Mouse (Mus musculus): ENCODE results near the gene Egln1. TPM values are rescaled to one million over a fixed set of nuclear protein-coding genes. Genes with fewer than 3 reads are reported as not detected.

The Egln1 gene
- polyA plus RNA-seq, 1 experiment from 2014 or later, result 17.1 TPM

GRCm38 (mm10) chr8:124923971-124924652, 25.0 kb downstream of the Egln1 start:
- H3K4me3 ChIP-seq (ENCODE audit: low read depth, low read length), result no peak overlapping the region
- H3K36me3 ChIP-seq (ENCODE audit: control insufficient read depth, insufficient read depth, low read length), result 0 out of 2 replicates have a peak, but pooled peaks cover 7% of the 10 kb centered on the region
- H3K4me1 ChIP-seq (ENCODE audit: control insufficient read depth, insufficient read depth, low read length), result no peaks in the 10 kb centered on the region
- no peak overlapping the region for H3K27ac ChIP-seq (replicated peaks; ENCODE audit: low read depth, low read length)
- H3K27me3 ChIP-seq (replicated peaks; ENCODE audit: control insufficient read depth, insufficient read depth, low read length), result no peaks in the 10 kb centered on the region
- DNase-seq (ENCODE audit: low spot score) (peak; percentile 12), ATAC-seq (ENCODE audit: low read depth) (no peak; the same call in 1 of the 2 replicates)
- no peak overlapping the region for H3K4me2 ChIP-seq (ENCODE audit: low read depth, low read length)
- no peaks in the 10 kb centered on the region for H3K9me3 ChIP-seq (ENCODE audit: control insufficient read depth, low read length)
- H3K9ac ChIP-seq (ENCODE audit: low read depth, low read length), result no peak overlapping the region
- WGBS, result 86% methylated on average over 15 of the region's 15 CpGs

GRCm38 (mm10) chr8:124922490-124923089, 26.5 kb downstream of the Egln1 start:
- no peak for ATAC-seq (ENCODE audit: low read depth)
- Histone ChIP-seq H3K9ac (ENCODE audit: low read depth, low read length) (no peak overlapping the region), H3K36me3 (ENCODE audit: control insufficient read depth, insufficient read depth, low read length) (0 out of 2 replicates have a peak, but pooled peaks cover 2% of the 10 kb centered on the region), H3K4me2 (ENCODE audit: low read depth, low read length) (no peak overlapping the region), H3K9me3 (ENCODE audit: control insufficient read depth, low read length) (no peaks in the 10 kb centered on the region), H3K27me3 (replicated peaks; ENCODE audit: control insufficient read depth, insufficient read depth, low read length) (no peaks in the 10 kb centered on the region), H3K27ac (replicated peaks; ENCODE audit: low read depth, low read length) (no peak overlapping the region), H3K4me1 (ENCODE audit: control insufficient read depth, insufficient read depth, low read length) (no peaks in the 10 kb centered on the region), H3K4me3 (ENCODE audit: low read depth, low read length) (no peak overlapping the region)
- no peak for DNase-seq (ENCODE audit: low spot score)
- WGBS, result 80% methylated on average over 11 of the region's 11 CpGs

- H3K9ac ChIP-seq (ENCODE audit: low read depth, low read length), result no peak overlapping the region
- H3K27ac ChIP-seq (replicated peaks; ENCODE audit: low read depth, low read length), result no peak overlapping the region; the same call in 1 of the 2 replicates
- DNase-seq (ENCODE audit: low spot score) (no peak), ATAC-seq (ENCODE audit: low read depth) (no peak)
- no peak overlapping the region for H3K4me2 ChIP-seq (ENCODE audit: low read depth, low read length)
- no peaks in the 10 kb centered on the region for H3K9me3 ChIP-seq (ENCODE audit: control insufficient read depth, low read length)
- no peaks in the 10 kb centered on the region for H3K4me1 ChIP-seq (ENCODE audit: control insufficient read depth, insufficient read depth, low read length)
- H3K27me3 ChIP-seq (replicated peaks; ENCODE audit: control insufficient read depth, insufficient read depth, low read length), result no peaks in the 10 kb centered on the region
- no peak overlapping the region for H3K4me3 ChIP-seq (ENCODE audit: low read depth, low read length)
- H3K36me3 ChIP-seq (ENCODE audit: control insufficient read depth, insufficient read depth, low read length), result no peaks in the 10 kb centered on the region
- 83% methylated on average over 18 of the region's 18 CpGs for WGBS
These were observed 27.5 kb downstream of the Egln1 start for GRCm38 (mm10) chr8:124921369-124922279.

GRCm38 (mm10) chr8:124917741-124918484, 31.2 kb downstream of the Egln1 start:
- no peak overlapping the region for H3K4me3 ChIP-seq (ENCODE audit: low read depth, low read length)
- H3K9ac ChIP-seq (ENCODE audit: low read depth, low read length), result no peak overlapping the region
- H3K9me3 ChIP-seq (ENCODE audit: control insufficient read depth, low read length), result peaks cover 5% of the 10 kb centered on the region; the same call in 1 of the 2 replicates
- 77% methylated on average over 18 of the region's 18 CpGs for WGBS
- no peaks in the 10 kb centered on the region for H3K4me1 ChIP-seq (ENCODE audit: control insufficient read depth, insufficient read depth, low read length)
- H3K36me3 ChIP-seq (ENCODE audit: control insufficient read depth, insufficient read depth, low read length), result peaks cover 33% of the 10 kb centered on the region
- H3K27ac ChIP-seq (replicated peaks; ENCODE audit: low read depth, low read length), result no peak overlapping the region
- ATAC-seq (ENCODE audit: low read depth) (no peak), DNase-seq (ENCODE audit: low spot score) (no peak)
- H3K4me2 ChIP-seq (ENCODE audit: low read depth, low read length), result no peak overlapping the region
- no peaks in the 10 kb centered on the region for H3K27me3 ChIP-seq (replicated peaks; ENCODE audit: control insufficient read depth, insufficient read depth, low read length)

- H3K27ac ChIP-seq (replicated peaks; ENCODE audit: low read depth, low read length), result no peak overlapping the region
- H3K4me2 ChIP-seq (ENCODE audit: low read depth, low read length), result no peak overlapping the region
- no peak overlapping the region for H3K9ac ChIP-seq (ENCODE audit: low read depth, low read length)
- no peaks in the 10 kb centered on the region for H3K27me3 ChIP-seq (replicated peaks; ENCODE audit: control insufficient read depth, insufficient read depth, low read length)
- H3K4me1 ChIP-seq (ENCODE audit: control insufficient read depth, insufficient read depth, low read length), result no peaks in the 10 kb centered on the region
- 97% methylated on average over 5 of the region's 5 CpGs for WGBS
- no peak for ATAC-seq (ENCODE audit: low read depth)
- DNase-seq (ENCODE audit: low spot score), result no peak
- no peak overlapping the region for H3K4me3 ChIP-seq (ENCODE audit: low read depth, low read length)
- peaks cover 69% of the 10 kb centered on the region for H3K36me3 ChIP-seq (ENCODE audit: control insufficient read depth, insufficient read depth, low read length)
- peaks cover 5% of the 10 kb centered on the region; the same call in 1 of the 2 replicates for H3K9me3 ChIP-seq (ENCODE audit: control insufficient read depth, low read length)
These were observed 35.1 kb downstream of the Egln1 start for GRCm38 (mm10) chr8:124914061-124914460.

GRCm38 (mm10) chr8:124911938-124912872, 36.9 kb downstream of the Egln1 start:
- no peak overlapping the region for H3K27ac ChIP-seq (replicated peaks; ENCODE audit: low read depth, low read length)
- H3K4me3 ChIP-seq (ENCODE audit: low read depth, low read length), result no peak overlapping the region
- no peak for ATAC-seq (ENCODE audit: low read depth)
- H3K9ac ChIP-seq (ENCODE audit: low read depth, low read length), result no peak overlapping the region
- no peaks in the 10 kb centered on the region for H3K4me1 ChIP-seq (ENCODE audit: control insufficient read depth, insufficient read depth, low read length)
- peaks cover 88% of the 10 kb centered on the region for H3K36me3 ChIP-seq (ENCODE audit: control insufficient read depth, insufficient read depth, low read length)
- WGBS, result 64% methylated on average over 16 of the region's 17 CpGs
- H3K27me3 ChIP-seq (replicated peaks; ENCODE audit: control insufficient read depth, insufficient read depth, low read length), result no peaks in the 10 kb centered on the region
- H3K4me2 ChIP-seq (ENCODE audit: low read depth, low read length), result no peak overlapping the region
- peaks cover 5% of the 10 kb centered on the region; the same call in 1 of the 2 replicates for H3K9me3 ChIP-seq (ENCODE audit: control insufficient read depth, low read length)
- DNase-seq (ENCODE audit: low spot score), result no peak

GRCm38 (mm10) chr8:124910349-124910748, 38.8 kb downstream of the Egln1 start:
- no peak overlapping the region for H3K4me3 ChIP-seq (ENCODE audit: low read depth, low read length)
- no peaks in the 10 kb centered on the region for H3K27me3 ChIP-seq (replicated peaks; ENCODE audit: control insufficient read depth, insufficient read depth, low read length)
- H3K36me3 ChIP-seq (ENCODE audit: control insufficient read depth, insufficient read depth, low read length), result peaks cover 97% of the 10 kb centered on the region
- H3K4me1 ChIP-seq (ENCODE audit: control insufficient read depth, insufficient read depth, low read length), result no peaks in the 10 kb centered on the region
- DNase-seq (ENCODE audit: low spot score), result no peak
- 86% methylated on average over 10 of the region's 10 CpGs for WGBS
- peaks cover 5% of the 10 kb centered on the region; the same call in 1 of the 2 replicates for H3K9me3 ChIP-seq (ENCODE audit: control insufficient read depth, low read length)
- no peak overlapping the region for H3K4me2 ChIP-seq (ENCODE audit: low read depth, low read length)
- no peak overlapping the region for H3K27ac ChIP-seq (replicated peaks; ENCODE audit: low read depth, low read length)
- H3K9ac ChIP-seq (ENCODE audit: low read depth, low read length), result no peak overlapping the region
- no peak for ATAC-seq (ENCODE audit: low read depth)
